Mouse (Mus musculus) C2C12 (cell line): ENCODE measurements around the gene Lrr1.

Experiments
- CEBPB ChIP-seq: IDR thresholded peaks from one replicate; pipeline ENCODE4 v1.6.1; 2011; ENCODE audit warnings: low read depth, mild to moderate bottlenecking, control low read depth, moderate library complexity
- CTCF ChIP-seq: IDR thresholded peaks from one replicate; pipeline ENCODE4 v1.5.1; 2011; ENCODE audit not compliant: control insufficient read depth, insufficient read depth, insufficient read length
- MAX ChIP-seq: IDR thresholded peaks from one replicate; pipeline ENCODE4 v1.6.1; 2011; ENCODE audit warnings: mild to moderate bottlenecking, control low read depth
- MYOD1 ChIP-seq: IDR thresholded peaks from one replicate; pipeline ENCODE4 v1.6.1; 2011; ENCODE audit warnings: low read depth; ENCODE audit not compliant: control insufficient read depth, insufficient read length

- TF ChIP-seq MAX = no peak
- no peak for TF ChIP-seq CTCF
- TF ChIP-seq MYOD1 = no peak
- TF ChIP-seq CEBPB = no peak
Measured at GRCm38 (mm10) chr12:69158366-69158764, 10.2 kb upstream of the Lrr1 start.
